Mouse (Mus musculus): ENCODE measurements around the gene H2-M10.5. TPM values are rescaled to one million over a fixed set of nuclear protein-coding genes. Genes with fewer than 3 reads are reported as not detected.
"Not testable (repeated sequence)": the region's sequence is repeated elsewhere in the genome, so short reads cannot be mapped to it uniquely, and the experiment has no call there.

The H2-M10.5 gene
- polyA plus RNA-seq (2014; fragmentation: Nextera tagmentation; extraction: Ambion mirVana) = not detected in 2 replicates

GRCm38 (mm10) chr17:36772610-36773009 lies at the start of gene H2-M10.5:
Gene H2-M10.5, plus strand, starts transcription at chr17:36772910.
- H3K4me3 ChIP-seq (ENCODE audit: low read depth, low read length); H3K9me3 ChIP-seq (ENCODE audit: low read depth, low read length); ATAC-seq (ENCODE audit: insufficient read depth); DNase-seq; H3K9ac ChIP-seq; H3K36me3 ChIP-seq (ENCODE audit: insufficient read depth); H3K27ac ChIP-seq (ENCODE audit: low read depth); H3K27me3 ChIP-seq (ENCODE audit: insufficient read depth, low read length); H3K4me1 ChIP-seq (ENCODE audit: insufficient read depth); H3K4me2 ChIP-seq: not testable (repeated sequence)
- WGBS = 88% methylated on average over 2 of the region's 2 CpGs

- 15% methylated on average over 2 of the region's 2 CpGs for WGBS
- Histone ChIP-seq H3K9me3 (ENCODE audit: low read depth, low read length) (no peaks in the 10 kb centered on the region), H3K4me2 (no peak overlapping the region), H3K4me3 (ENCODE audit: low read depth, low read length) (no peak overlapping the region), H3K9ac (no peak overlapping the region), H3K27me3 (ENCODE audit: insufficient read depth, low read length) (no peaks in the 10 kb centered on the region), H3K4me1 (ENCODE audit: insufficient read depth) (no peaks in the 10 kb centered on the region), H3K27ac (ENCODE audit: low read depth) (no peak overlapping the region), H3K36me3 (ENCODE audit: insufficient read depth) (no peaks in the 10 kb centered on the region)
- DNase-seq = peak; percentile 47
- peak; percentile 70 for TF ChIP-seq CTCF (IDR thresholded peaks at IDR 0.05; ENCODE audit: low read depth)
- ATAC-seq (ENCODE audit: insufficient read depth) = no peak
Observed at GRCm38 (mm10) chr17:36726046-36726445, 46.7 kb upstream of the H2-M10.5 start.

GRCm38 (mm10) chr17:36763816-36764215 lies 8.9 kb upstream of the H2-M10.5 start:
- 39% methylated on average over 2 of the region's 2 CpGs for WGBS
- no peaks in the 10 kb centered on the region for H3K27me3 ChIP-seq (ENCODE audit: insufficient read depth, low read length)
- H3K4me3 ChIP-seq (ENCODE audit: low read depth, low read length) = no peak overlapping the region
- ATAC-seq (ENCODE audit: insufficient read depth) (no peak), DNase-seq (no peak)
- no peak overlapping the region for H3K9ac ChIP-seq
- no peak for TF ChIP-seq CTCF (IDR thresholded peaks at IDR 0.05; ENCODE audit: low read depth)
- H3K9me3 ChIP-seq (ENCODE audit: low read depth, low read length) = no peaks in the 10 kb centered on the region
- H3K36me3 ChIP-seq (ENCODE audit: insufficient read depth) = no peaks in the 10 kb centered on the region
- H3K4me1 ChIP-seq (ENCODE audit: insufficient read depth) = no peaks in the 10 kb centered on the region
- no peak overlapping the region for H3K4me2 ChIP-seq
- no peak overlapping the region for H3K27ac ChIP-seq (ENCODE audit: low read depth)

DNA sequence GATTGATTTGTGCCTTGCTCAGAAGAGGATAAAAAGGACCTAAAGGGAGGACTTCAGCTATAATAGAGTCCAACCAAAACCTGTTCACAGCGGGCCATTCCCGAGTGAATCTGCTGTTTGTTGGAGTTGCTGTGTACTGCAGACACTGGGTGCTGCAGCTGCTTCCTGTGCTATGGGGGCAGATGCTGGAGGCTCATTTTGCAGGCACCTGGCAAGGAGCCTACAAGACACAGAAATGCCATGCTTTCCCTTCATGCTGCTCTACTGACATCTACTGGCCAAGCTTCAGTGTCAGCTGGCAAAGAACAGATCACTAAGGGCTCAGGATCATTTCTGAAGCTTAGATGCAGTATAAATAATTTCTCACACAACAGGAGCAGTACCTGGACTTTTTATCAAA lies 8.5 kb upstream of the H2-M10.5 start:
- peak; percentile 66 for DNase-seq
- ATAC-seq (ENCODE audit: insufficient read depth); H3K27ac ChIP-seq (ENCODE audit: low read depth): not testable (repeated sequence)

GRCm38 (mm10) chr17:36765403-36765802 lies 7.3 kb upstream of the H2-M10.5 start:
- not testable (repeated sequence) for DNase-seq; H3K4me3 ChIP-seq (ENCODE audit: low read depth, low read length); H3K9me3 ChIP-seq (ENCODE audit: low read depth, low read length); H3K4me1 ChIP-seq (ENCODE audit: insufficient read depth); H3K27ac ChIP-seq (ENCODE audit: low read depth); ATAC-seq (ENCODE audit: insufficient read depth); H3K27me3 ChIP-seq (ENCODE audit: insufficient read depth, low read length); H3K36me3 ChIP-seq (ENCODE audit: insufficient read depth); H3K9ac ChIP-seq; H3K4me2 ChIP-seq
- 53% methylated on average over 2 of the region's 2 CpGs for WGBS

More for the DNA sequence above, 8.5 kb upstream of the H2-M10.5 start:
- not testable (repeated sequence) for H3K36me3 ChIP-seq (ENCODE audit: insufficient read depth); H3K4me3 ChIP-seq (ENCODE audit: low read depth, low read length); H3K9ac ChIP-seq; H3K9me3 ChIP-seq (ENCODE audit: low read depth, low read length); H3K4me1 ChIP-seq (ENCODE audit: insufficient read depth); H3K27me3 ChIP-seq (ENCODE audit: insufficient read depth, low read length); H3K4me2 ChIP-seq
- 31% methylated on average over 2 of the region's 2 CpGs for WGBS
- peak; percentile 61 for TF ChIP-seq CTCF (IDR thresholded peaks at IDR 0.05; ENCODE audit: low read depth)

DNA sequence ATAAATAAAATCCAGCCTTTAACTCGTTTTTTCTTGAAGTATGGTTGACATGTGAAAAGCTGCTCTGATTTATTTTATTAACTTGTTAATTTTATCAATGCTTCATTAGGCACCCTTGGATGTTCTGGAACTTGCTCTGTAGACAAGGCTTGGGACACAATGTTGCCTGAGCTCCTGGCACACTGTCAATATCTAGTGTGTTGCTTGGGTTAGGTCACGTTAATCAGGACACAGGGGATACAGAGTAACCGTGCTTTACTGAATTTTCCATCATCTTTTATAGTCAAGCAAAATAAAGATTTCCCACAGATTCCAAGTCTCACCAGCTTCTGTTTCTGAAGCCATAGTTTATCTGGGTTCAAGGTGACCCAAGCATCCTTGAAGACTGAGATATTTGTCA lies 8.8 kb downstream of the H2-M10.5 start:
- no peaks in the 10 kb centered on the region for H3K36me3 ChIP-seq (ENCODE audit: insufficient read depth)
- no peak overlapping the region for H3K4me2 ChIP-seq
- H3K9ac ChIP-seq = no peak overlapping the region
- no peaks in the 10 kb centered on the region for H3K27me3 ChIP-seq (ENCODE audit: insufficient read depth, low read length)
- ATAC-seq (ENCODE audit: insufficient read depth) (no peak), DNase-seq (no peak)
- 50% methylated on average over 3 of the region's 3 CpGs for WGBS
- no peaks in the 10 kb centered on the region for H3K4me1 ChIP-seq (ENCODE audit: insufficient read depth)
- H3K27ac ChIP-seq (ENCODE audit: low read depth) = no peak overlapping the region
- H3K9me3 ChIP-seq (ENCODE audit: low read depth, low read length) = no peaks in the 10 kb centered on the region
- no peak overlapping the region for H3K4me3 ChIP-seq (ENCODE audit: low read depth, low read length)
- no peak for TF ChIP-seq CTCF (IDR thresholded peaks at IDR 0.05; ENCODE audit: low read depth)

DNA sequence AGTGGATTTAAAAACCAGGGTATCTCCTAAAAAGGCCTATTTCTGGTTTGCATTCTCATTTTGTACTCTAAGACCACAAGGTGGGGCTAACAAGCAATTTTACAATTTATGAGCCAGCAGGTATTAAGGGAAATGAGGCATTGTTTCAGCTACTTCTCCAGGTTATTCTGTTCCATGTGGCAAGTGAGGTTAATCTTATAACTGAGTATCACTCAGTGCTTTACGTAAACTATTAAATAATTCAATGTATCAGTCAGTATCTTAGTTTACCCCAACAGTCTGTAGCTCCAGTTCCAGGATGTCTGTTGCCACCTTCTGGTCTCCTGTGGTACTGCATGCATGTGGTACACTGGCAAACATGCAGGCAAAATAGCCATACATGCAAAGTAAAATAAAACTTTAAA lies 13.8 kb downstream of the H2-M10.5 start:
- H3K4me2 ChIP-seq; H3K4me3 ChIP-seq (ENCODE audit: low read depth, low read length); H3K4me1 ChIP-seq (ENCODE audit: insufficient read depth); H3K27me3 ChIP-seq (ENCODE audit: insufficient read depth, low read length); H3K27ac ChIP-seq (ENCODE audit: low read depth); H3K9ac ChIP-seq; H3K36me3 ChIP-seq (ENCODE audit: insufficient read depth); H3K9me3 ChIP-seq (ENCODE audit: low read depth, low read length); ATAC-seq (ENCODE audit: insufficient read depth): not testable (repeated sequence)
- DNase-seq = peak; percentile 29
- TF ChIP-seq CTCF (IDR thresholded peaks at IDR 0.05; ENCODE audit: low read depth) = peak; percentile 74
- WGBS = 33% methylated on average over 1 of the region's 1 CpGs

DNA sequence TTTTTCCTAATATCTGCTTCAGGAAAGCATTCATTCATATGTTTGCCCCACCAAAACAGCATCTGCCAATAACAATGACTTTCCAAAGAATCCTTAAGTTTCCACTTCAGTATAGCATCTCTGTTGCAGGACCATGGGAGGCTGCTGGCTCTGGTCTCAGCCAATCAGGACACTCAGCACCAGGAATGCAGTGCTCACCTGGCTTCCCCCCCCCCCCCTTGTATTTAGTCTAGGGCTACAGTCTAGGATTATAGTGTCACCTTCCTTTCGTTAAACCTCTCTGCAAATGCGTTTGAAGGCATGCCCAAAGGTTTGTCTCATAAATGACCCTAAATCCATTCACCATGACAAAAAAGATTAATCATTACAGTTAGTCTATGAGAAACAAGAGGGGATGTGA lies 15.6 kb downstream of the H2-M10.5 start:
- Histone ChIP-seq H3K27ac (ENCODE audit: low read depth) (no peak overlapping the region), H3K4me1 (ENCODE audit: insufficient read depth) (no peaks in the 10 kb centered on the region), H3K36me3 (ENCODE audit: insufficient read depth) (no peaks in the 10 kb centered on the region), H3K4me2 (no peak overlapping the region), H3K9ac (no peak overlapping the region), H3K27me3 (ENCODE audit: insufficient read depth, low read length) (no peaks in the 10 kb centered on the region), H3K4me3 (ENCODE audit: low read depth, low read length) (no peak overlapping the region), H3K9me3 (ENCODE audit: low read depth, low read length) (no peaks in the 10 kb centered on the region)
- TF ChIP-seq CTCF (IDR thresholded peaks at IDR 0.05; ENCODE audit: low read depth) = no peak
- no peak; the same call in 1 of the 2 replicates for ATAC-seq (ENCODE audit: insufficient read depth)
- 71% methylated on average over 2 of the region's 2 CpGs for WGBS
- no peak for DNase-seq

Data from lung, embryonic 14.5 days (tissue).